Comparison of ENCODE assay signal across 8 mouse cellular contexts in genomic region chr1:135324571-135324970, GRCm38 (mm10). TPM values are rescaled to one million over a fixed set of nuclear protein-coding genes. Genes with fewer than 3 reads are reported as not detected.
DNase-seq lines count a peak whose midpoint lies in the region; ATAC-seq lines count a peak whose summit lies in the region.

TSS of gene Lmod1 (plus strand) at chr1:135324807.

- no peak within 1 kb of the TSS for H3K4me3 ChIP-seq in forebrain, embryonic 11.5 days (ENCODE audit: low read depth, low read length)
- no peak within 1 kb of the TSS for H3K4me3 ChIP-seq in forebrain, embryonic 12.5 days (replicated peaks)
- peak within 1 kb of the TSS; percentile 27 for H3K4me3 ChIP-seq in heart, embryonic 14.5 days (ENCODE audit: control insufficient read depth in 1 of 2, insufficient read depth in 1 of 2, low read depth in 1 of 2, low read length in 2 of 2)

- no peaks in the 10 kb centered on the region for H3K4me1 ChIP-seq in forebrain, embryonic 11.5 days (replicated peaks; ENCODE audit: control insufficient read depth, insufficient read depth, low read length)
- 0 out of 2 replicates have a peak, but pooled peaks cover 6% of the 10 kb centered on the region for H3K4me1 ChIP-seq in forebrain, embryonic 12.5 days
- peaks cover 3 to 4% of the 10 kb centered on the region in 2 experiments; a peak in 1 of 4 replicates for H3K4me1 ChIP-seq in heart, embryonic 14.5 days (ENCODE audit: control insufficient read depth in 2 of 2, insufficient read depth in 2 of 2, low read length in 2 of 2)

- no peaks in the 10 kb centered on the region for H3K27me3 ChIP-seq in forebrain, embryonic 11.5 days (ENCODE audit: control insufficient read depth, insufficient read depth, low read length)
- peaks cover 7% of the 10 kb centered on the region; the same call in 1 of the 2 replicates for H3K27me3 ChIP-seq in forebrain, embryonic 12.5 days
- no peaks in the 10 kb centered on the region for H3K27me3 ChIP-seq in heart, embryonic 14.5 days (ENCODE audit: control insufficient read depth, insufficient read depth, low read length)

- no peak for ATAC-seq in forebrain, embryonic 11.5 days (replicated peaks; ENCODE audit: low FRiP score)
- no peak for ATAC-seq in forebrain, embryonic 12.5 days (ENCODE audit: low FRiP score)
- ATAC-seq in heart, embryonic 14.5 days (ENCODE audit: insufficient number of reproducible peaks, insufficient read depth, low FRiP score, low read depth): no peak
- ATAC-seq in activated CD4-positive, CD25-positive, alpha-beta regulatory T cell, adult 4 months: no peak

- peak; percentile 70 for DNase-seq in forebrain, embryonic 11.5 days (ENCODE audit: low spot score)
- peak; percentile 90 for DNase-seq in embryo, embryonic 10 days (ENCODE audit: low spot score)
- no peak for DNase-seq in large intestine, adult 2 months (ENCODE audit: low read depth, low spot score)
- peak; percentile 24 for DNase-seq in retina, postnatal 1 day
- no peak for DNase-seq in cerebellum, adult 11 months

- peak within 1 kb of the TSS; percentile 6; the same call in 1 of the 2 replicates for H3K4me2 ChIP-seq in forebrain, embryonic 11.5 days (ENCODE audit: low read depth, low read length, severe bottlenecking)
- H3K4me2 ChIP-seq in forebrain, embryonic 12.5 days: no peak within 1 kb of the TSS
- peak within 1 kb of the TSS; percentile 53 for H3K4me2 ChIP-seq in heart, embryonic 14.5 days (ENCODE audit: low read length)

- 16% methylated on average over 8 of the region's 8 CpGs for WGBS in forebrain, embryonic 11.5 days
- 14% methylated on average over 8 of the region's 8 CpGs for WGBS in forebrain, embryonic 12.5 days
- WGBS in heart, embryonic 14.5 days: 13% methylated on average over 8 of the region's 8 CpGs
- 20% methylated on average over 8 of the region's 8 CpGs for WGBS in large intestine, adult 2 months

- no peak within 1 kb of the TSS for H3K9ac ChIP-seq in forebrain, embryonic 11.5 days (ENCODE audit: low read length)
- H3K9ac ChIP-seq in forebrain, embryonic 12.5 days: no peak within 1 kb of the TSS
- H3K9ac ChIP-seq in heart, embryonic 14.5 days (ENCODE audit: low read length): peak within 1 kb of the TSS; percentile 57

- H3K27ac ChIP-seq in forebrain, embryonic 11.5 days (ENCODE audit: low read depth, low read length): no peak within 1 kb of the TSS
- H3K27ac ChIP-seq in forebrain, embryonic 12.5 days: no peak within 1 kb of the TSS
- H3K27ac ChIP-seq in heart, embryonic 14.5 days (replicated peaks in 1 of 2; ENCODE audit: control insufficient read depth in 1 of 2, insufficient read depth in 1 of 2, low read depth in 2 of 2, low read length in 2 of 2): 0 out of 4 replicates have a peak within 1 kb of the TSS, but pooled peaks of 1 of the 2 experiments have one; percentile 8

- no peaks in the 10 kb centered on the region for H3K9me3 ChIP-seq in forebrain, embryonic 11.5 days (ENCODE audit: control insufficient read depth, low read length)
- no peaks in the 10 kb centered on the region for H3K9me3 ChIP-seq in forebrain, embryonic 12.5 days
- H3K9me3 ChIP-seq in heart, embryonic 14.5 days (ENCODE audit: control insufficient read depth, low read length): no peaks in the 10 kb centered on the region

- no peaks in the 10 kb centered on the region for H3K36me3 ChIP-seq in forebrain, embryonic 11.5 days (ENCODE audit: control insufficient read depth, insufficient read depth, low read length)
- H3K36me3 ChIP-seq in forebrain, embryonic 12.5 days (replicated peaks): no peaks in the 10 kb centered on the region
- no peaks in the 10 kb centered on the region for H3K36me3 ChIP-seq in heart, embryonic 14.5 days (ENCODE audit: control insufficient read depth, insufficient read depth, low read length)

RNA-seq across cellular contexts. Expression of gene Lmod1, which starts in this region (rescaled TPM):
- 0.67 and 0.68 TPM in 2 replicates for polyA plus RNA-seq in forebrain, embryonic 11.5 days (2014; fragmentation: Nextera tagmentation; extraction: Ambion mirVana)
- 0.49 and 0.51 TPM in 2 replicates for polyA plus RNA-seq in forebrain, embryonic 12.5 days (2016; fragmentation: Nextera tagmentation; extraction: Ambion mirVana)
- polyA plus RNA-seq in heart, embryonic 14.5 days (2014; fragmentation: Nextera tagmentation; extraction: Ambion mirVana): 0.51 and 1.2 TPM in 2 replicates
- polyA plus RNA-seq in large intestine, adult 2 months (2012; rRNA removed): 17.6 and 19.1 TPM in 2 replicates
- not detected for polyA plus RNA-seq in activated CD4-positive, CD25-positive, alpha-beta regulatory T cell, adult 4 months (2017; shearing (Covaris generic))

Comparison
In these comparisons a context has a peak if more than half of its experiments do, and no peak if none do; other contexts are left out.
1. Peak in DNase-seq and H3K4me2 ChIP-seq in forebrain, embryonic 11.5 days; RNA of the gene not detected or under 1 TPM.
2. DNase-seq: peak in embryo, embryonic 10 days (single experiment) and retina, postnatal 1 day (single experiment); none in large intestine, adult 2 months (single experiment) and cerebellum, adult 11 months (single experiment).
3. H3K4me3 ChIP-seq: peak in heart, embryonic 14.5 days (2 of 2); none in forebrain, embryonic 11.5 days (single experiment) and forebrain, embryonic 12.5 days (single experiment).